Mouse (Mus musculus) megakaryocyte-erythroid progenitor cell, adult 5 weeks (primary cell): Measurements from ENCODE around the gene Olfr1402. TPM values are rescaled to one million over a fixed set of nuclear protein-coding genes. Genes with fewer than 3 reads are reported as not detected.

Source experiments
- polyA plus RNA-seq: library from polyadenylated mRNA; stranded (reverse); fragments of >175 nt; gene quantifications from 2 replicates; pipeline ENCODE4 v1.2.3, GENCODE M21; 2012

Olfr1402 gene
- not detected in 2 replicates for polyA plus RNA-seq

GRCm38 (mm10) chr3:97421920-97422319 is at the start of gene Olfr1402:
TSS of gene Olfr1402 (minus strand) at chr3:97422020.

Other genes starting within 250 kb of the Olfr1402 start
- gene Bcl9, start 124.1 kb downstream of the Olfr1402 start, polyA plus RNA-seq, result 15.0 and 17.4 TPM in 2 replicates
- gene Chd1l, start 188.2 kb upstream of the Olfr1402 start, polyA plus RNA-seq, result 8.5 and 11.5 TPM in 2 replicates
- gene Fmo5, start 206.8 kb upstream of the Olfr1402 start, polyA plus RNA-seq, result 0.53 and 0.92 TPM in 2 replicates
- 1.6 and 2.0 TPM in 2 replicates for gene Prkab2, start 236.2 kb upstream of the Olfr1402 start, polyA plus RNA-seq